Comparison of ENCODE assay signal across 7 mouse cellular contexts in the genomic region with DNA sequence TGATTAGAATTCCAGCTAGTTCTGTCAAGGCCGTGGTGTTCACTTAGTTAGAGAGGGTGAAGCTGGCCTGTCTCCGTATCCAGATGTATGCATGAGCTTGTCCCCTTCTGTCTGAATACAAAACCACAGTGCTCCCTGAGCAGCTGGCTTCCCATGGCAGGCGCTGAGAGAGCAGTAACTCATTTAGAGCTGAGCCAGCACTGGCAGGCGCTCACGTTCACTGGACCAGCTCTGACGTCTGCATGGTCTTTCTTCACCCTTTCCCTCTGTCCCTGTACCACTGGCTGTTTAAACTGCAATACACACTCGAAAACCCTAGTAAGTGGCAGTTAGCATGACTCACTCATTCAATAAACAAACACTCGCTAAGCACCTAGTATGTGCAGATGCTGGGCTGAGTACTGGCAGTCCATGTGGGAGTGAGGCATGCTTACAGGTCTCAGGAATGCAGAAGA. TPM values are rescaled to one million over a fixed set of nuclear protein-coding genes. Genes with fewer than 3 reads are reported as not detected.
DNase-seq lines count a peak whose midpoint lies in the region; ATAC-seq and TF ChIP-seq lines count a peak whose summit lies in the region.

No protein-coding gene starts in this region.

- no peaks in the 10 kb centered on the region for H3K27me3 ChIP-seq in heart, adult 2 months (ENCODE audit: control insufficient read depth, insufficient read depth, low read length)
- H3K27me3 ChIP-seq in midbrain, embryonic 16.5 days (ENCODE audit: control insufficient read depth, insufficient read depth, low read depth, low read length) = no peaks in the 10 kb centered on the region
- no peaks in the 10 kb centered on the region for H3K27me3 ChIP-seq in liver, postnatal 0 days (ENCODE audit: insufficient read depth, low read length)

- TF ChIP-seq EP300 in heart, adult 2 months (IDR thresholded peaks at IDR 0.05; ENCODE audit: insufficient read depth, low read depth, low read length) = no peak
- TF ChIP-seq EP300 in liver, postnatal 0 days (IDR thresholded peaks at IDR 0.05; ENCODE audit: low read depth) = no peak

- 29% methylated on average over 8 of the region's 8 CpGs for WGBS in heart, adult 2 months
- 72% methylated on average over 8 of the region's 8 CpGs for WGBS in midbrain, embryonic 16.5 days
- WGBS in liver, postnatal 0 days (ENCODE audit: insufficient replicate concordance) = 59% methylated on average over 8 of the region's 8 CpGs

- TF ChIP-seq POLR2A in heart, adult 2 months (IDR thresholded peaks at IDR 0.05; ENCODE audit: insufficient read depth, low read depth, low read length) = no peak

- no peaks in the 10 kb centered on the region for H3K79me2 ChIP-seq in heart, adult 2 months (replicated peaks; ENCODE audit: control insufficient read depth, insufficient read depth, low read length)

- no peak overlapping the region for H3K4me3 ChIP-seq in heart, adult 2 months
- H3K4me3 ChIP-seq in midbrain, embryonic 16.5 days (ENCODE audit: low read depth, low read length) = no peak overlapping the region
- no peak overlapping the region for H3K4me3 ChIP-seq in liver, postnatal 0 days (ENCODE audit: low read depth, low read length)

- no peaks in the 10 kb centered on the region for H3K36me3 ChIP-seq in heart, adult 2 months (ENCODE audit: control insufficient read depth, insufficient read depth, low read length)
- H3K36me3 ChIP-seq in midbrain, embryonic 16.5 days (ENCODE audit: control insufficient read depth, insufficient read depth, low read length) = no peaks in the 10 kb centered on the region
- H3K36me3 ChIP-seq in liver, postnatal 0 days (replicated peaks; ENCODE audit: insufficient read depth, low read length) = no peaks in the 10 kb centered on the region

- no peak for ATAC-seq in midbrain, embryonic 16.5 days
- no peak for ATAC-seq in liver, postnatal 0 days

- DNase-seq in 3134 (ENCODE audit: extremely low read depth, insufficient read length, low spot score) (peak; percentile 66), 3T3-L1 (ENCODE audit: low read depth, low spot score) (peak; percentile 79)
- peak; percentile 63 to 73 for DNase-seq in heart, adult 2 months
- peak; percentile 77 to 81 for DNase-seq in kidney, postnatal 36 days
- DNase-seq in layer of hippocampus, adult 9-10 months (ENCODE audit: low spot score) = no peak
- no peak for DNase-seq in liver, postnatal 0 days

- H3K4me2 ChIP-seq in midbrain, embryonic 16.5 days (ENCODE audit: low read length) = no peak overlapping the region
- no peak overlapping the region for H3K4me2 ChIP-seq in liver, postnatal 0 days (ENCODE audit: low read depth, low read length)

- intact Hi-C loops in heart, adult 2 months (cut with DNase I) = loop anchor here (1.0 to 2.0 kb wide), 2 partner anchors 33 to 158 kb away; no protein-coding TSS in a partner anchor

- peaks cover 14% of the 10 kb centered on the region for H3K4me1 ChIP-seq in heart, adult 2 months (ENCODE audit: control insufficient read depth, insufficient read depth, low read length)
- H3K4me1 ChIP-seq in midbrain, embryonic 16.5 days (ENCODE audit: control insufficient read depth, insufficient read depth, low read length) = 0 out of 2 replicates have a peak, but pooled peaks cover 2% of the 10 kb centered on the region
- H3K4me1 ChIP-seq in liver, postnatal 0 days (ENCODE audit: insufficient read depth) = no peaks in the 10 kb centered on the region

- H3K9me3 ChIP-seq in midbrain, embryonic 16.5 days (replicated peaks; ENCODE audit: control insufficient read depth, low read length, poor library complexity, severe bottlenecking) = no peaks in the 10 kb centered on the region
- H3K9me3 ChIP-seq in liver, postnatal 0 days (ENCODE audit: low read length) = no peaks in the 10 kb centered on the region

- no peak for TF ChIP-seq CTCF in heart, adult 2 months (IDR thresholded peaks at IDR 0.05)
- no peak for TF ChIP-seq CTCF in liver, postnatal 0 days (IDR thresholded peaks at IDR 0.05; ENCODE audit: low read depth)

- H3K9ac ChIP-seq in heart, adult 2 months (ENCODE audit: low read depth, low read length) = peak overlapping the region; percentile 32
- H3K9ac ChIP-seq in midbrain, embryonic 16.5 days (ENCODE audit: low read depth, low read length) = no peak overlapping the region
- H3K9ac ChIP-seq in liver, postnatal 0 days (replicated peaks) = no peak overlapping the region

- H3K27ac ChIP-seq in heart, adult 2 months = peak overlapping the region; percentile 79
- no peak overlapping the region for H3K27ac ChIP-seq in midbrain, embryonic 16.5 days (ENCODE audit: low read length)
- no peak overlapping the region for H3K27ac ChIP-seq in liver, postnatal 0 days (ENCODE audit: low read depth)

RNA-seq across cellular contexts. Expression of a gene that starts 33.7 kb away (rescaled TPM):
- 10 to 100 TPM; 20.4 to 32.7 TPM for total RNA-seq in heart, adult 2 months (2021)
- 15.4 and 22.7 TPM in 2 replicates for polyA plus RNA-seq in heart, adult 2 months (2012; rRNA removed)
- polyA plus RNA-seq in midbrain, embryonic 16.5 days (2015; fragmentation: Nextera tagmentation; extraction: Ambion mirVana) = 146 and 148 TPM in 2 replicates
- 2.6 TPM in 2 replicates for polyA plus RNA-seq in liver, postnatal 0 days (2015; fragmentation: Nextera tagmentation; extraction: Ambion mirVana)

Comparison
In these comparisons a context has a peak if more than half of its experiments do, and no peak if none do; other contexts are left out.
1. DNase-seq: peak in 3134 (single experiment), 3T3-L1 (single experiment), heart, adult 2 months (2 of 2) and kidney, postnatal 36 days (2 of 2); none in layer of hippocampus, adult 9-10 months (single experiment) and liver, postnatal 0 days (single experiment).